Mouse (Mus musculus): ENCODE results near the gene Gast.
"Not testable (repeated sequence)": the region's sequence is repeated elsewhere in the genome, so short reads cannot be mapped to it uniquely, and the experiment has no call there.

Gast gene

DNA sequence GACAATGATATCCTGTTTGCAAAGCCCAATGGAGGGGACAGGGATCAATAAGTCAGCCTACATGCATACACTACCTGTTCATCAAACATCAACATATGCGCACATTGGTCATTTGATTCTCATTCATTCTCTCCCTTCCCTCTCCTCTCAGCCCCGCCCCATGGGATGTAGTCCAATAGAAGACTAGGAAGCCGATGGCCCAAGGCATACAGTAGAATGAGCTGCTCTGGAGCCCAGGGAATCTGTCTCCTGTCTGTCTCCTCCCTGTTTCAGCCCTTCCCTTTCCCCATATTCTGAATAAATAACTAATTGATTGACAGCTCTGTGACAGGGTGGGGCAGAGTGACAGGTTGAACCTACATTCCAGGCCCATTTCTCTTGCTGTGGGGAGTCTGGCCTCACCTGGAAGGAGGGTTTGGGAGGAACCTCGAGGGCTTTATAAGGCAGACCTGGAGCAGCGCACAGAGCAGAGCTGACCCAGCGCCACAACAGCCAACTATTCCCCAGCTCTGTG lies at the start of gene Gast:
TSS of gene Gast (plus strand) at position 464 of the 514 bp plus-strand sequence.
- no peak for DNase-seq

DNA sequence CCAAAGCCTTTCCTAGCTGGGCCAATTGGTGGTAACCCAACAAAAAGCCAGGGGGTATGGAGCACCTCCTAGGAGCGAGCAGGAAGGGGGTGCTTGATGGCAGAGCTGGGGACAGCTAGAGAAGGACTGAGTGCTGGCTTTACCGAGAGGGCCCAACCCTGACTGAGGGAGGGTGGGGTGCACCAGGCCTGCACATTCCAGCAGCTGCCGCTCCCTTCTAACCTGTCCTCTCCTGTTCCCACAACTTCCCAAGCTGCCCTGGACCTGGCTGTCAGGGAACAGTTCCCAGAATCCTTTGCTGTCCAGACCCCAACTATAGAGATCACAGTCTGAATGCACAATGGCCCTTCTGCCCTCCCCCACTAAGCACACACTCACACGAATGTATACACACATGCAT lies 49.2 kb upstream of the Gast start:
- no peak for DNase-seq

DNA sequence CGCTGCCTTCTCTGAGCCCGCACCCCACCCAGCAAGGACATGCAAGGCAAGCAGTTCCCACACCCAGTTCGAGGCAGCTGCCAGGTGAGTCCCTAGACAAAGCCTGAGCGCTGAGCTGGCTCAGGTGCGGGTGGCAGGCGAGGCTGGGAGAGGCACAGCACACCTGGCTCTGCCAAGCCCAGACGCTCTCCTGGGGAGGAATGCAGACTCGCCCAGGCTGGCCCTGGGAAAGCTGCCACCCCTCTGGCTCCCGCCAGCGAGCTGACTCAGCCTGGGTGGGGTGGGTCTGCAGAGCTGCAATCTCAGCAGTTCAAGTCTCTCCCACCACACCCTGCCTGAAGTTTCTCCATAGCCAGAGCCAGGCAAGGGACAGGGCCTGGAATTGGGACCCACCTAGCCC lies 47.2 kb upstream of the Gast start:
- DNase-seq = peak in 1 of 2 experiments; percentile 20

DNA sequence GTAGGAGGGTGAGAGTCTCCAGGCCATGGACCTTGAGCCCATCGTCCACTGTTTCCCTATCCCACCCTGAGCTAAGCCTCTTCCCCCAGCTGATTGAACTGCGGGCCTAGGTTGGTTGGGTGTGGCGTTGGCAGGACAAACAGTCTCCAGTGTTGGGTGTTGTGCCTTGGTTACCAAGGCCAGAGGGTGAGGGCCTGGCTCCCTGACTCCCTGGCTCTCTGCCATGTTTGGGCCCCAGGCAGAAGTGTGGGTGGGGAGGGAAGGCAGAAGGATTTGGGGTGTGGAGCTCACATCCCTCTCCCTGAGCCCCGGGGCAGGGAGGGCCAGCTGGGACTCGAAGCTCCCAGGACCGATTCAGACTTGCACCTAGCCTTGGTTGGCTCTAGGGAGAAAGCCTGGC lies 45.3 kb upstream of the Gast start:
- DNase-seq = no peak

DNA sequence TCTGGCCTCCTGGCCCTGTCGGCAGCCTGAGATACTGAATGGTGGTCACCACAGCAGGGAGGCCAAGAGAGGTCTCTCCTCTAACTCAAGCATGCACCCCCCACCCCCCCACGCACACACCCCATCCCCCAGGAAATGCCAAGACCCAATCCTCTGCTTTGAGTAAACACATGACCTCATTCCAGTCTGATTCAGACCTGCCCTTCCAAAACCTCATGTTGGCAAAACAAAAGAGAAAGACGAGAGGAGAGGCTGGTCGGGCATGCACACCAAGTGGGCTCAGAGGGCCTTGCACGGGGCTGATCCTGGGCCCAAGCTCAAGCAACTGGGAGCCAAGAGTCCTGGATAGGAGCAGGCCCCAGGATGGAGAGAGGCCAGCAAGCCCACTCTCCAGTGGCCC lies 44.0 kb upstream of the Gast start:
- no peak for DNase-seq

DNA sequence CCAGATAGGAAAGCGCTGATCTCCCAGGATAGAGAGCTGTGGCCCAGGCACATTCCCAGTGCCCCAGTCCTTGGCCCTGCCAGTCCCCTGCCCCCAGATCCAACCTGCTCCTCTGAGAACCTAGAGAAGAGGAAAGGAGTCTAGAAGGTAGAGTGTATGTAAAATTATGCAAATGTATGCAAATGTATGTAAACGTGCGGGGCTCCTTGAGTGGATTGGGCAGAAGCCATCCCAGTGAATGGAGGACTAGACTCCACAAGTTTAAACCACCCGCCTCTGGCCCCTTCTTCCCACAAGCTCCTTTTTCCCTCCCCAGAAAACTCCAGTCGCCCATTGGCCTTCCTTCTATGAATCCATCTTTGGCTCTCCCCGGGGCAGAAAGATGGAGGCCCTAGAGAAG lies 41.3 kb upstream of the Gast start:
- no peak for DNase-seq

DNA sequence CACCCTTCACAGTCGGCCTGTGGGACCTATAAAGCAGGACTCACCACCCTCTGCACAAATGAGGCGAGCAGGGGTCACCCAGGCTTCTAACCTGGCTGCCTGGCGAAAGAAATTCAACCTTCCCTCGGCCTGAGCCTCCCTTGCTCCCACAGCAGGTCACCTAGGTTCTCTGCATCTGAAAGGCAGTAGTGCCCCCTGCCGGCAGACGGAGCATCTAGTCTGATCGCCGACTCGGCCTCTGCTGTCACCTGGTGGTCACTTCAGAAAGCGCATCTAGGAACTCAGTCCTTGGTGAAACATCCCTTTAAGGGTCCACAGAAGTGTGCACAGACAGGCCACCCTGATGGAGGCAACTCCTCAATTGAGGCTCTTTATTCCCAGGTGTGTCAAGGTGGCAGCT lies 38.9 kb upstream of the Gast start:
- peak; percentile 81 to 90 for DNase-seq

DNA sequence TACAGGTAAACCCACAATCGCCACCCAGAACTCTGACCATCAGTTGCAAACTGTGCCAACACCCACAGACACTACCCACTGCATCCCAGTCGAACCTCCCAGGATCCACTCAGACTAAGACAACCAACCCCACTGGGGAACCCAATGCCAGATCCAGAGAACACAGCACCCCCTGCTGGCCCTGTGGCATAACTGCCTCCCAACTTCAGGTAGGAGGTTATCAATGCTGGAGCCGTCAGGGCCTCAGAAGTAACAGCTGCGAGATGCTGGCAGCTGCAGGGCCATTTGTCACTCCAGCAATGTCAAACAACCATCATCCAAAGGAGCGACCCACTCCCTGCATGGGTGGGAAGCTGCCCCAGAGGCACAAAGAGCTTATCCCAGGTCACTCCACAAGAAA lies 36.4 kb upstream of the Gast start:
- peak; percentile 16 to 31 for DNase-seq

DNA sequence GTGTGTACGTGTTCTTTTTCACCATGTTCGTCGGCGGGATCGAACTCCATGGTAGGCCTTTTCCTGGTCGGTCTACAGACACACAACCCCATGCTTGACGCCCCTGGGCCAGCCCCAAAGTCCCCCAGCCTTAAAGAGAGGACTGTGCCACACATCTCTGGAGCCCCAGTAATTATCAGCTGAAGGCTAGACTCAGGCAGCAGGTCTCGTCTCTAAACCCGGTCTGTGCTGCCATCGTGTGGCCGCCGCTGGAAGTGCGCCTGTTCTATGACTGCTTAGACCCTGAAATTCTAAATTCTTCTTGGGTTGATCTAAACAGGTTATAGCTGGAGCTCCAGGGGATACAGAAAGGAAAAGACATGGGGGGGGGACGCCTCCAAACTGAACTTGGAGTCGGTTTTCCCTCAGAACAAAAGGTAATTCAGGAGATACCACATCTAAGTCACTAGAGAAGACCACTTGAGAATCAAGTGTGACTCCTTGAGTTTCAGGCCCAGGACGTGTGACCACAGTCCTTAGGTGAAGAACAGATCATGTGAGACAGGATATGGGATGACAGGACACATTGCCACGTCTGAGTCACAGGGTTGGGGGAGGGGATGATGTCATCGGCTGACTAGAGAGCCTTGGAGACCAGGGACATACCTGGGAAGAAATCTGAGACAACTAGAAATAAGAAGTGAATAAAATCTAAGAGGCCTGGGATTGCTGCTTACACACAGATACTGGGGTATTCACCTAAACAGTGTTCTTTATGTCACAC lies 35.8 kb upstream of the Gast start:
- peak; percentile 89 to 93 for DNase-seq

DNA sequence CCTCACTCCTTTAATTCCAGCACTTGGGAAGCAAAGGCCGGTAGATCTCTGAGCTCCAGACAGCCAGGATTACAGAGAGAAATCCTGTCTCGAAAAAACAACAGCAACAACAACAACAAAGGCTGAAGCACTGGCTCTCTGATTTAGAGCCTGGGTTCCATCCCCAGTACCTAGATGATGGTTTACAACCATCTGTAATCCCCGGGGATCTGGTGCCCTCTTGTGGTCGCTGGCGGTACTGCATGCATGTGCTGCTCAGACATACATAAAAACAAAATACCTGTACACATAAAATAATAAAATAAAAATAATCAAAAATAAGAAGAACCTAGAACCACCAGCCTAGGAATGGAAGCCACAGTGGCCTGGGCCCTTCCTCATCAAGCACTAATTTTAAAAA lies 33.9 kb upstream of the Gast start:
- peak; percentile 73 to 86 for DNase-seq

DNA sequence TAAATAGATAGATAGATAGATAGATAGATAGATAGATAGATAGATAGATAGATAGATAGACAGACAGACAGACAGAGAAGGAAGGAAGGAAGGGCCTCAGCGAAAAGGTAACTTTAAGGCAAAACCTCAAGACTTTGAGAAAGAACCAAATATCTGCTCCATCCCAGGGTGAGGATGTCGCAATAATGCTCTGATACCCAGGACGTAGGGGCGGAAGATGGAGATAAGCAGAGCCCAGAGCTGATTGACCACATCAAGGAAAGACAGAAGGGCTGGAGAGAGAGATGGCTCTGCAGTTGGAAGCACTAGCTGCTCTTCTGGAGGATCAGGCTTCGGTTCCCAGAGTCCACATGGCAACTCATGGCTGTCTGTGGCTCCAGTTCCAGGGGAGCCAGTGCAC lies 32.9 kb upstream of the Gast start:
- DNase-seq = no peak

DNA sequence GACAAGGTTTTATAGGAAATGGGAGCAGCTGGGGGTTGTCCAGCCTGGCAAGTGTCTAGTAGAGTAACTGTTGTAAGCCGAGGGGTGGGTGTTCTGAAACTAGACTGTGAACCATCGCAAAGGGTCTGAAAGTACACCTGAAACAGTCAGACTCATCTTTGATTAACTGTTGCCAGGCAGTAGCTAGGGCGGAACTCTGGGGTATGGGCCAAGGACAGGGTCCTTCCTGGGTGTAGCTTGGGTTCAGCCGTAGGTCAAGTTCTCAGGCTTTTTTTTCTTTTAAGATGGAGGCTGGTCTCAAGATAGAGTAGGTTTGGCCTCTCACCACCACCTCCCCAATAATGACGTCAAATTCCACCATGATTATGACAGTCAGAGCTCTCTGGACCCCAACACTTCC lies 26.3 kb upstream of the Gast start:
- DNase-seq = no peak

DNA sequence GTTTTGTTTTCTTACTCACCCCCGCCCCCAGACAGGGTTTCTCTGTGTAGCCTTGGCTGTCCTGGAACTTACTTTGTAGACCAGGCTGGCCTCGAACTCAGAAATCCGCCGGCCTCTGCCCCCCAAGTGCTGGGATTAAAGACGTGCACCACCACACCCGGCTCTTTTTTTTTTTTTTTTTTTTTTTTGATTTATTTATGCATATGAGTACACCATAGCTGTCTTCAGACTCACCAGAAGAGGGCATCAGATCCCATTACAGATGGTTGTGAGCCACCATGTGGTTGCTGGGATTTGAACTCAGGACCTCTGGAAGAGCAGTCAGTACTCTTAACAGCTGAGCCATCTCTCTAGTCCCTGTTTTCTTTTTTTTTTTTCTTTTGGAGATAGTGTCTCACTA lies 25.5 kb upstream of the Gast start:
- DNase-seq = not testable (repeated sequence)

DNA sequence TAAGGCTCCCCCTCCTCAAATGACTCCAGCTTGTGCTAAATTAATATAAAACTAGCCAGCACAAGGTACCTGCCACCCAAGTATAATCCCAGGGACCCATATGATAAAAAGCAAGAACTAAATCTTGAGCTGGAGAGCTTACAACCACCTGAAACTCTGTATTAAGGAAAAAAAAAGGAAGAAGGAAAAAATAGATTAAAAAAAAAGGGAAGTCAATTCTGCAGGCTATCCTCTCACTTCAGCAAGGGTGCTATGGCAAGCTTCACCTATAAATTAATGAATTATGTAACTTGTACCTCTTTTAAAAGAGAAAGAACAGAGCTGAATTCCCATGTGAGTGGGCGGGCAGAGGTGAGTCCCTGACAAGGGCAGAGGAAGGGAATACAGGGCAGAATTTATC lies 22.6 kb upstream of the Gast start:
- no peak for DNase-seq

DNA sequence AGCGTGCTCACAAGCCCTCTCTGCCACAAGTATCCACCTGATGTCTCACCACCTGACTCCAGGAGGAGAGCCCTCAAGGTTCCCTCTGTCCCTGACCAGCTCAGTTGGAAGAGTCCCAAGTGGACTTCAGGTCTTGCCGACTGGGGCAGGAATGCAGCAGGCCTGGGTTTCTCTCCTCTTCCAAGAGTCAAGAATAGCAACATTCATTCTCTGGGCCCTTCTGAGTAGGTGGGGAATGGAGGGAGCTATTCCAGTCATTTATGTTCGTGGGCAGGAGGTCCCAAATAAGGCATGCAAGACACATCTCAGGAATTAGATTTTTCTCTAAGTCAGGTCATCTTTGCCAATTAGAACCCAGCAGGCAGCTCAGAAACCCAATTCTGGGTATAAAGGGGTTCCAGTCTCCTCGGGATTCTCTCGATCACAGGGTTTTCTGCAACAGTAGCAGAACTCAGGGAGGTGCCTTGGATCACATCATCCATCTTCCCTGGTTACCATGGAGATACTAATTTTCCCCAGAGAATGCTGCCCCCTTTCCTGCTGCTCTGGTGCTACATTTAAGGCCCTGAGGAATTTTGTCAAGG lies 22.0 kb upstream of the Gast start:
- DNase-seq = peak in 1 of 2 experiments; percentile 28

DNA sequence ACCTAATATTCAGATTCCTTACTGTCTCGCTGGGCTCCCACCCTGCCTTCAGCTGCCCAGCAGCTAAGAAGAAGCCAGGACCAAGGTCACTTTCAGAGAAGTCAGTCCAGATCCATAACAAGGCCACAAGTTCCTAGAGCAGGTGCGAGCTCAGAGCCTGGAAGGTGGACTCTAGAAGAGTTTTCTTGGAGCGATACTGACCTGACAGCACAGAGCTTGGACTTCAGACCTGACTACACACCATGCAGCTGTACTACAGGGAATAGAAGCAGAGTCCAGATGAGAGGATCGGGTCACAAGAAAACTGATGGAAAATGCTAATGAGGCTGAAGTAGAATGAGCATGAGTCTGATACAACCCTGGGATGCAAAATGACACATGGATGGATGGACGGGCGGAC lies 20.8 kb upstream of the Gast start:
- DNase-seq = no peak

DNA sequence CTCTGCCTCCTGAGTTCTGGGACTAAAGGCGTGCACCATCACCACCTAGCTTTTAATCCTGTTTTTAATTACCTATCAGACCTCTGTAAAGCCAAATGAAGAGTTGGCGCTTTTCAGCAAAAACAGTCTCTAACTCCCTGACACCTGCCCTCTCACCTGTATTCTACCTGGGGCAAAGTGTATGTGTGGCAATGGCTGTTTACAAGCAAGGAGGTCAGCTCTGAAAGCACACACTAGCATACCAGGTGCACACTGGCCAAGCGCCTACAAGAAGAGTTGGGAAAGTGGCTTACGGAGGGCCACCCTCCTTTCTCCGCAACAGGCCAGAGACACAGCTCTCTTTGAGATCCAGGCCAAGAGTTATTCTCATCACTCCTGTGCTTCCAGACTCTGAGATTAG lies 18.8 kb upstream of the Gast start:
- DNase-seq = no peak

DNA sequence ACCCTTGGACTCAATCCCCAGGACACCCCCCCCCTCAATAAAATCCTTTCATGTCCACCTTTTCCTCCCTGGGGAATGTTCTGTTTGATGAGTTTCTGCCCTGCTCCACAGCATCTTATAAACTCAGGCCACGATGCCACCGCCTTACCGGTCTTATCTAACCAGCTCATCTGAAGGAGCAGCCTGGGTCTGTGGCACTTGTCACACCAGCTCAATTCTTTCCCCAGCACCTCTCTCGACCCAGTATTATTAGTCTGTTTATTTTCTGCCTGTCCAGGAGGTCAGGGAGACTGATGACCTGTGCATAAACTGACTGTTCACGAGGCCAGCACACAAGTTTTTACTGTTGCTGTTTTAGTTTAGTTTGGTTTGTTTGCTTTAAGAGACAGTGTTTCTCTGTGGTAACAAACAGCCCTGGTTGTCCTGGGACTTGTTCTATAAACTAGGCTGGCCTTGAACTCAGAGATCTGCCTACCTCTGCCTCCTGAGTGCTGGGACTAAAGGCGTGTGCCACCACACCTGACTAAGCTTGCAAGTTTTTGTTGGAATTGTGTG lies 16.3 kb upstream of the Gast start:
- DNase-seq = no peak

DNA sequence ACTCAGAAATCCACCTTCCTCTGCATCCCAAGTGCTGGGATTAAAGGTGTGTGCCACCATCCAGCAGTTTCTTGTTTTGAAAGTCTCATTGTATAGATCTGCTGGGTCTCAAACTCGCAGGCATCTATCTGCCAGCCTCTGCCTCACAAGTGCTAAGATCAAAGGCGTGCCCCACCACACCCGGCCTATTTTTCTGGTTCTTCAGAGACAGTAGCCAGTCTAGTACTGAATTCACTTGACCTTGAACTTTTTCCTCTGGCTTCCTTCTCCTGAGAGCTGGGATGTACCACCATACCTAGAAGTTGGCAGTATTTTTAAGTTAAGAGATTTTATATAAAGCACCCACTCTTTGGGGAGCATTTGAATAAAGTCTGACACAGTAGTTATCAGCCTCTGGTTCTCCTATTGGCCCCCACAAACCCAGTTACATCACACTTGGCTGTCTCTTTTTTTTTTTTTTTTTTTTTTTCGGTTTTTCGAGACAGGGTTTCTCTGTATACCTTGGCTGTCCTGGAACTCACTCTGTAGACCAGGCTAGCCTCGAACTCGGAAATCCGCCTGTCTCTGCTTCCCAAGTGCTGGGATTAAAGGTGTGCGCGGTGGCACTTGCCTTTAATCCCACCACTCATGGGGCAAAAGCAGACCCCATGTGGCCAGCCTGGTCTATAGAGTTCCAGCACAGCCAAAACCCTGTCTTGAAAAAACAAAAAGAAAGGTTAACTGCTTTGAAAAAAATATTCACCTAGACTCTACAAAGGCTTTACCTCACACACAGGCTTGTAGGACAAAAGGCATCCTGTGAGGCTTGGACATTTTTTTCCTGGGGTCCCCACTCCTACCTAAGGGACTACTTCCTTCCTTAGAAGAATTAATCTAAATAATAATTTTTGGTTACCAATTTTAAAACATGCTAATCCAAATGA lies 15.4 kb upstream of the Gast start:
- DNase-seq = peak; percentile 24 to 31

DNA sequence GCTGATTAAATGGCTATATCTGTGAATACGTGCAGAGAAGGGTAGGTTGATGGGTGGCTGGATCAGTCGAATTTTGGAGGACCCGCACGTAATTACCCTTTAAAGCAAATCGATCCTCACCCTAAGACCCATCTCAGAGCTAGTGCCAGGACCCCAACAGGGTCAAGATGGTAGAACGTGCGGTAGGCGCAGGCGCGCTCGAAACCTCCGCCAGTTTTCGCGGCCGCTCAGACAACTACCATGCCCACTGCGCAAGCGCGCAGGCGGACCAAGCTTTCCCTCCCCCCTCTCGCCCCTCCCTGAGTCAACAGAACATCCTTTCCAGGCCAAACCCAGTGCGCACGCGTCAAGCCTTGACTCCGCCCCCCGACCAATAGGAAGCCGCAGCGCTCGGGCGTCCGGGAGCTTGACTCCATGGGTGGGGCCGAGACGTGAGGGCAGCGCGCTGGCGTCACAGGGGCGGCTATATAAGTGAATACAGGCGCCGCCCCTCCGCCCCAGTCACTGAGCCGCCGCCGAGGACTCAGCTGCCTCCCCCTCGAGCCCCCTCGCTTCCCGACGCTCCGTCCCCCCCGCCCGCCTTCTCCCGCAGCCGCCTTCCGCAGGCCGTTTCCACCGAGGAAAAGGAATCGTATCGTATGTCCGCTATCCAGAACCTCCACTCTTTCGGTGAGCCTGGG lies 14.6 kb upstream of the Gast start, which contains the start of gene Eif1:
TSS of gene Eif1 (plus strand) at position 394 of the 680 bp plus-strand sequence.
- peak; percentile 100 for DNase-seq

DNA sequence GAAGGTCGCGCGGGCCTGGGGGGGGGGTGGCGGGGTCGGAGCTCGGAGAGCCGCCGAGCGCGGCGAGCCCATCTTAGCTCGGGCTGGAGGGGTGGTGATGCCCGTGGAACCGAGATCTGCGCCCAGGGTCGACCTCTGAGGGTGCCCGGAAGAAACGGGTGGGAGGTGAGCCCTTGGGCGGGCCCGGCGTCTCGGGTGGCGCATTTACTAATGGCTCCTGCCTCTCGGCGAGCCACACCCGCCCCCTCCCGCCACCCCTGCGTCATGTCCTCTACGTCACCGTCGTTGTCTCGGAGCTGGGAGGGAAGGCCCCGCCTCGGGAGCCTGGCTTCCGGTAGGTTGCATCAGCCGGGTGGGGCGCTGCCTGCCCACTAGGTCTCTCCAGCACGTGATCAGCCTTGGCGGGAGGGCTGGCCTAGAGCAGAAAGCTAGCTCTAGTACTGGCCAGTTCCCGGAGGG lies 14.0 kb upstream of the Gast start:
- DNase-seq = peak; percentile 94 to 97

DNA sequence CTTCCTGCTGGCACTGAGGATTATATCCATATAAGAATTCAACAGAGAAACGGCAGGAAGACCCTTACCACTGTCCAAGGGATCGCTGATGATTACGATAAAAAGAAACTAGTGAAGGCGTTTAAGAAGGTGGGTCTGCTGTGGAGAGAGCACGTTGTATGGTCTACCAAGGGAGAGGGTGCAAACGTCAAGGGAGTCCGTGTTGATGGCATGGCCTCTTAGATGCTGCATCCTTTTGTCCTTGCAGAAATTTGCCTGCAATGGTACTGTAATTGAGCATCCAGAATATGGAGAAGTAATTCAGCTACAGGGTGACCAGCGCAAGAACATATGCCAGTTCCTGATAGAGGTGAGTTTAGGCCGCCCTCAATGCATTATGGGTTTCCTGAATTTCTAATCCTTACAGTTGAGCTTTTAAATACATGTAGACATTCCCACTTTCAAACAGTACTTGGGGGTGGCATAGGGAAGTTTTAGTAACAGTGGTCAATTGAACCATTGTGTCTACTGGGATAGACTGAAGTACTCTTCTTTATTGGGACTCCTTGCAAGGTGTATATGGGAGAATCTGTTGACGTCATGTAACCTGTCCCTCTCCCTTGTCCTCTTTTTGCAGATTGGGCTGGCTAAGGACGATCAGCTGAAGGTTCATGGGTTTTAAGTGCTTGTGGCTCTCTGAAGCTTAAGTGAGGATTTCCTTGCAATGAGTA lies 13.4 kb upstream of the Gast start:
- not testable (repeated sequence) for DNase-seq

All from cerebellum, postnatal 25 days (tissue).